Mouse (Mus musculus) limb, embryonic 12.5 days (tissue): ENCODE results near the gene Dnajc5g. TPM values are rescaled to one million over a fixed set of nuclear protein-coding genes. Genes with fewer than 3 reads are reported as not detected.

Experiments
- ATAC-seq: fragments of 200-750 bp; cut with Nextera tagmentation; 2 replicates; pipeline ENCODE4 v1.8.0; 2017; ENCODE audit warnings: low read depth, moderate TSS enrichment; ENCODE audit not compliant: insufficient number of reproducible peaks, insufficient read depth, low FRiP score, low TSS enrichment
- H3K27ac ChIP-seq: fragments of 300-500 bp; sonication (generic); 2 replicates; pipeline ENCODE4 v1.5.1; 2016; ENCODE audit warnings: mild to moderate bottlenecking, moderate library complexity
- H3K27me3 ChIP-seq: fragments of 300-500 bp; sonication (generic); 2 replicates; pipeline ENCODE4 v1.6.1; 2016; ENCODE audit warnings: mild to moderate bottlenecking, moderate library complexity
- H3K36me3 ChIP-seq: fragments of 300-500 bp; sonication (generic); 2 replicates; pipeline ENCODE4 v1.6.1; 2016; ENCODE audit warnings: mild to moderate bottlenecking, moderate library complexity
- H3K4me1 ChIP-seq: fragments of 300-500 bp; sonication (generic); replicated peaks from 2 replicates; pipeline ENCODE4 v1.6.1; 2016
- H3K4me2 ChIP-seq: fragments of 300-500 bp; sonication (generic); 2 replicates; pipeline ENCODE4 v1.6.1; 2016; ENCODE audit warnings: mild to moderate bottlenecking, moderate library complexity
- H3K4me3 ChIP-seq: fragments of 300-500 bp; sonication (generic); replicated peaks from 2 replicates; pipeline ENCODE4 v1.5.1; 2016; ENCODE audit warnings: mild to moderate bottlenecking
- H3K9ac ChIP-seq: fragments of 300-500 bp; sonication (generic); replicated peaks from 2 replicates; pipeline ENCODE4 v1.6.1; 2016; ENCODE audit warnings: mild to moderate bottlenecking, moderate library complexity
- H3K9me3 ChIP-seq: fragments of 300-500 bp; sonication (generic); 2 replicates; pipeline ENCODE4 v1.6.1; 2016; ENCODE audit warnings: mild to moderate bottlenecking, moderate library complexity
- WGBS: fragments of 180-500 bp; shearing (Covaris S2); methylation state at CpG from one replicate; pipeline ENCODE4 v1.1.7; 2016; 5-methylcytosine and 5-hydroxymethylcytosine counted together
- polyA plus RNA-seq: library from polyadenylated mRNA; unstranded; fragments of >200 nt; fragmentation: Nextera tagmentation; extraction: Ambion mirVana; gene quantifications from 2 replicates; pipeline ENCODE4 v1.2.1, GENCODE M21; 2016

The Dnajc5g gene
- polyA plus RNA-seq = not detected in 2 replicates

GRCm38 (mm10) chr5:31105814-31106335 is at the start of gene Dnajc5g:
Gene Dnajc5g (plus strand): TSS chr5:31106285.
- WGBS = 80% methylated on average over 9 of the region's 9 CpGs
- Histone ChIP-seq H3K9ac (no peak within 1 kb of the TSS), H3K27ac (no peak within 1 kb of the TSS), H3K36me3 (no peaks in the 10 kb centered on the region), H3K9me3 (no peaks in the 10 kb centered on the region), H3K27me3 (peaks cover 21% of the 10 kb centered on the region), H3K4me3 (no peak within 1 kb of the TSS), H3K4me2 (no peak within 1 kb of the TSS), H3K4me1 (no peaks in the 10 kb centered on the region)
- ATAC-seq = no peak

GRCm38 (mm10) chr5:31069810-31070209 is 36.3 kb upstream of the Dnajc5g start:
- H3K9ac ChIP-seq = no peak overlapping the region
- no peaks in the 10 kb centered on the region for H3K9me3 ChIP-seq
- no peak overlapping the region for H3K4me3 ChIP-seq
- no peaks in the 10 kb centered on the region for H3K4me1 ChIP-seq
- H3K4me2 ChIP-seq = no peak overlapping the region
- no peak for ATAC-seq
- 91% methylated on average over 3 of the region's 3 CpGs for WGBS
- peaks cover 96% of the 10 kb centered on the region for H3K36me3 ChIP-seq
- no peaks in the 10 kb centered on the region for H3K27me3 ChIP-seq
- H3K27ac ChIP-seq = no peak overlapping the region

- Histone ChIP-seq H3K36me3 (peaks cover 100% of the 10 kb centered on the region), H3K4me1 (no peaks in the 10 kb centered on the region), H3K9ac (no peak overlapping the region), H3K27me3 (no peaks in the 10 kb centered on the region), H3K9me3 (no peaks in the 10 kb centered on the region), H3K27ac (no peak overlapping the region), H3K4me3 (no peak overlapping the region), H3K4me2 (no peak overlapping the region)
- no peak for ATAC-seq
- WGBS = 85% methylated on average over 2 of the region's 2 CpGs
These were observed 35.0 kb upstream of the Dnajc5g start for GRCm38 (mm10) chr5:31071059-31071458.

GRCm38 (mm10) chr5:31071821-31072220 is 34.3 kb upstream of the Dnajc5g start:
- Histone ChIP-seq H3K4me2 (no peak overlapping the region), H3K4me1 (no peaks in the 10 kb centered on the region), H3K9me3 (no peaks in the 10 kb centered on the region), H3K36me3 (peaks cover 100% of the 10 kb centered on the region), H3K9ac (no peak overlapping the region), H3K4me3 (no peak overlapping the region), H3K27me3 (no peaks in the 10 kb centered on the region), H3K27ac (no peak overlapping the region)
- 90% methylated on average over 11 of the region's 11 CpGs for WGBS
- ATAC-seq = no peak

GRCm38 (mm10) chr5:31073176-31073575 is 32.9 kb upstream of the Dnajc5g start:
- Histone ChIP-seq H3K36me3 (peaks cover 100% of the 10 kb centered on the region), H3K4me1 (no peaks in the 10 kb centered on the region), H3K9me3 (no peaks in the 10 kb centered on the region), H3K4me3 (no peak overlapping the region), H3K9ac (no peak overlapping the region), H3K27ac (no peak overlapping the region), H3K4me2 (no peak overlapping the region), H3K27me3 (no peaks in the 10 kb centered on the region)
- ATAC-seq = no peak
- 91% methylated on average over 12 of the region's 12 CpGs for WGBS

GRCm38 (mm10) chr5:31076346-31076745 is 29.7 kb upstream of the Dnajc5g start:
- no peak for ATAC-seq
- Histone ChIP-seq H3K27ac (no peak overlapping the region), H3K4me3 (no peak overlapping the region), H3K4me1 (no peaks in the 10 kb centered on the region), H3K9me3 (no peaks in the 10 kb centered on the region), H3K4me2 (no peak overlapping the region), H3K27me3 (no peaks in the 10 kb centered on the region), H3K9ac (no peak overlapping the region), H3K36me3 (peaks cover 79% of the 10 kb centered on the region)
- WGBS = 90% methylated on average over 13 of the region's 13 CpGs

GRCm38 (mm10) chr5:31080059-31080794 is 25.9 kb upstream of the Dnajc5g start:
- no peak for ATAC-seq
- Histone ChIP-seq H3K4me2 (no peak overlapping the region), H3K4me3 (no peak overlapping the region), H3K9ac (no peak overlapping the region; the same call in 1 of the 2 replicates), H3K36me3 (peaks cover 40% of the 10 kb centered on the region), H3K27me3 (peaks cover 17% of the 10 kb centered on the region), H3K4me1 (0 out of 2 replicates have a peak, but pooled peaks cover 10% of the 10 kb centered on the region), H3K27ac (no peak overlapping the region), H3K9me3 (no peaks in the 10 kb centered on the region)
- 83% methylated on average over 13 of the region's 13 CpGs for WGBS

GRCm38 (mm10) chr5:31080795-31081164 is 25.3 kb upstream of the Dnajc5g start:
- H3K36me3 ChIP-seq = peaks cover 35% of the 10 kb centered on the region
- 61% methylated on average over 3 of the region's 3 CpGs for WGBS
- H3K4me3 ChIP-seq = no peak overlapping the region
- H3K4me2 ChIP-seq = no peak overlapping the region
- H3K27ac ChIP-seq = no peak overlapping the region
- ATAC-seq = no peak
- no peak overlapping the region for H3K9ac ChIP-seq
- 0 out of 2 replicates have a peak, but pooled peaks cover 10% of the 10 kb centered on the region for H3K4me1 ChIP-seq
- no peaks in the 10 kb centered on the region for H3K9me3 ChIP-seq
- peaks cover 19% of the 10 kb centered on the region for H3K27me3 ChIP-seq

GRCm38 (mm10) chr5:31081386-31081785 is 24.7 kb upstream of the Dnajc5g start:
- H3K36me3 ChIP-seq = peaks cover 29% of the 10 kb centered on the region
- no peak for ATAC-seq
- H3K4me3 ChIP-seq = no peak overlapping the region
- peaks cover 25% of the 10 kb centered on the region for H3K27me3 ChIP-seq
- no peak overlapping the region for H3K9ac ChIP-seq
- H3K27ac ChIP-seq = no peak overlapping the region
- WGBS = 73% methylated on average over 3 of the region's 3 CpGs
- 0 out of 2 replicates have a peak, but pooled peaks cover 10% of the 10 kb centered on the region for H3K4me1 ChIP-seq
- H3K4me2 ChIP-seq = no peak overlapping the region
- H3K9me3 ChIP-seq = no peaks in the 10 kb centered on the region

GRCm38 (mm10) chr5:31082355-31082754 is 23.7 kb upstream of the Dnajc5g start:
- Histone ChIP-seq H3K36me3 (peaks cover 19% of the 10 kb centered on the region), H3K4me2 (no peak overlapping the region), H3K27me3 (peaks cover 33% of the 10 kb centered on the region), H3K4me3 (no peak overlapping the region), H3K9me3 (no peaks in the 10 kb centered on the region), H3K9ac (no peak overlapping the region), H3K4me1 (0 out of 2 replicates have a peak, but pooled peaks cover 10% of the 10 kb centered on the region), H3K27ac (no peak overlapping the region)
- ATAC-seq = no peak
- WGBS = 27% methylated on average over 5 of the region's 5 CpGs

- no peaks in the 10 kb centered on the region for H3K9me3 ChIP-seq
- ATAC-seq = no peak
- 0 out of 2 replicates have a peak, but pooled peaks cover 10% of the 10 kb centered on the region for H3K4me1 ChIP-seq
- peaks cover 40% of the 10 kb centered on the region for H3K27me3 ChIP-seq
- no peak overlapping the region for H3K27ac ChIP-seq
- no peak overlapping the region for H3K9ac ChIP-seq
- H3K4me2 ChIP-seq = no peak overlapping the region
- H3K4me3 ChIP-seq = no peak overlapping the region
- 22% methylated on average over 12 of the region's 12 CpGs for WGBS
- peaks cover 12% of the 10 kb centered on the region for H3K36me3 ChIP-seq
These were observed 23.0 kb upstream of the Dnajc5g start for GRCm38 (mm10) chr5:31082935-31083625.
